Mouse (Mus musculus) thymus, postnatal 25 days (tissue): Measurements from ENCODE around the gene Lypd6b.

Experiments used
- DNase-seq: peaks from one replicate; pipeline ENCODE4 v3.0.0; 2022

Lypd6b gene

GRCm38 (mm10) chr2:49825588-49825987 lies 38.1 kb downstream of the Lypd6b start:
- no peak for DNase-seq

- DNase-seq, result no peak
Measured at GRCm38 (mm10) chr2:49827756-49828155, 40.3 kb downstream of the Lypd6b start.

GRCm38 (mm10) chr2:49830369-49830768 lies 42.9 kb downstream of the Lypd6b start:
- DNase-seq, result no peak

GRCm38 (mm10) chr2:49832277-49832803 lies 44.9 kb downstream of the Lypd6b start:
- no peak for DNase-seq

- DNase-seq, result peak; percentile 36
Measured at GRCm38 (mm10) chr2:49837454-49838059, 50.1 kb downstream of the Lypd6b start.

- DNase-seq, result no peak
Measured at GRCm38 (mm10) chr2:49838611-49839010, 51.1 kb downstream of the Lypd6b start.

GRCm38 (mm10) chr2:49840573-49840972 lies 53.1 kb downstream of the Lypd6b start:
- DNase-seq, result no peak

GRCm38 (mm10) chr2:49841089-49841488 lies 53.6 kb downstream of the Lypd6b start:
- no peak for DNase-seq

GRCm38 (mm10) chr2:49845104-49845503 lies 57.6 kb downstream of the Lypd6b start:
- no peak for DNase-seq

GRCm38 (mm10) chr2:49846097-49846496 lies 58.6 kb downstream of the Lypd6b start:
- DNase-seq, result peak; percentile 29

GRCm38 (mm10) chr2:49846880-49847279 lies 59.4 kb downstream of the Lypd6b start:
- no peak for DNase-seq

- peak; percentile 55 for DNase-seq
Measured at GRCm38 (mm10) chr2:49847831-49848230, 60.3 kb downstream of the Lypd6b start.

GRCm38 (mm10) chr2:49849771-49850170 lies 62.3 kb downstream of the Lypd6b start:
- no peak for DNase-seq

- no peak for DNase-seq
Measured at GRCm38 (mm10) chr2:49851977-49852376, 64.5 kb downstream of the Lypd6b start.

GRCm38 (mm10) chr2:49856161-49856564 lies 68.7 kb downstream of the Lypd6b start:
- no peak for DNase-seq

GRCm38 (mm10) chr2:49856584-49856983 lies 69.1 kb downstream of the Lypd6b start:
- DNase-seq, result no peak

GRCm38 (mm10) chr2:49860219-49860962 lies 72.9 kb downstream of the Lypd6b start:
- DNase-seq, result no peak

GRCm38 (mm10) chr2:49860969-49861592 lies 73.6 kb downstream of the Lypd6b start:
- DNase-seq, result no peak

- DNase-seq, result no peak
Measured at GRCm38 (mm10) chr2:49861658-49862057, 74.2 kb downstream of the Lypd6b start.

- no peak for DNase-seq
Measured at GRCm38 (mm10) chr2:49868116-49868858, 80.8 kb downstream of the Lypd6b start.

- DNase-seq, result no peak
Measured at GRCm38 (mm10) chr2:49869044-49869443, 81.6 kb downstream of the Lypd6b start.

GRCm38 (mm10) chr2:49869782-49870514 lies 82.5 kb downstream of the Lypd6b start:
- no peak for DNase-seq
